Mouse (Mus musculus) limb, embryonic 13.5 days (tissue): Measurements from ENCODE around the gene Mat1a. TPM values are rescaled to one million over a fixed set of nuclear protein-coding genes. Genes with fewer than 3 reads are reported as not detected.
A peak's percentile ranks its signal among the peaks of the same experiment; 100 is the strongest.

ENCODE experiments used
- ATAC-seq: fragments of 200-750 bp; cut with Nextera tagmentation; 2 replicates; pipeline ENCODE4 v1.8.0; 2017; ENCODE audit warnings: low read depth, moderate number of reproducible peaks, moderate TSS enrichment; ENCODE audit not compliant: low FRiP score
- H3K27ac ChIP-seq: fragments of 300-500 bp; sonication (generic); 2 replicates; pipeline ENCODE4 v1.5.1; 2015; ENCODE audit warnings: inconsistent platforms, mild to moderate bottlenecking, moderate library complexity
- H3K27me3 ChIP-seq: fragments of 300-500 bp; sonication (generic); 2 replicates; pipeline ENCODE4 v1.6.1; 2015; ENCODE audit warnings: mild to moderate bottlenecking, inconsistent platforms
- H3K36me3 ChIP-seq: fragments of 300-500 bp; sonication (generic); 2 replicates; pipeline ENCODE4 v1.6.1; 2015; ENCODE audit warnings: inconsistent platforms, mild to moderate bottlenecking, moderate library complexity
- H3K4me1 ChIP-seq: fragments of 300-500 bp; sonication (generic); 2 replicates; pipeline ENCODE4 v1.6.1; 2015; ENCODE audit warnings: inconsistent platforms
- H3K4me2 ChIP-seq: fragments of 300-500 bp; sonication (generic); replicated peaks from 2 replicates; pipeline ENCODE4 v1.6.1; 2015; ENCODE audit warnings: inconsistent platforms, mild to moderate bottlenecking, moderate library complexity
- H3K4me3 ChIP-seq: fragments of 300-500 bp; sonication (generic); 2 replicates; pipeline ENCODE4 v1.5.1; 2015; ENCODE audit warnings: moderate library complexity, mild to moderate bottlenecking, inconsistent platforms
- H3K9ac ChIP-seq: fragments of 300-500 bp; sonication (generic); 2 replicates; pipeline ENCODE4 v1.6.1; 2015; ENCODE audit warnings: mild to moderate bottlenecking, inconsistent platforms
- H3K9me3 ChIP-seq: fragments of 300-500 bp; sonication (generic); 2 replicates; pipeline ENCODE4 v1.6.1; 2016; ENCODE audit warnings: inconsistent platforms
- WGBS: fragments of 180-500 bp; shearing (Covaris S2); methylation state at CpG from one replicate; pipeline ENCODE4 v1.1.7; 2015; 5-methylcytosine and 5-hydroxymethylcytosine counted together
- polyA plus RNA-seq: library from polyadenylated mRNA; unstranded; fragments of >200 nt; fragmentation: Nextera tagmentation; extraction: Ambion mirVana; gene quantifications from 2 replicates; pipeline ENCODE4 v1.2.1, GENCODE M21; 2015

The Mat1a gene
- polyA plus RNA-seq, 1 experiment from 2014 or later = not detected

GRCm38 (mm10) chr14:41098726-41099125 lies 6.1 kb upstream of the Mat1a start:
- ATAC-seq = no peak
- Histone ChIP-seq H3K27me3 (no peaks in the 10 kb centered on the region), H3K4me1 (no peaks in the 10 kb centered on the region; the same call in 1 of the 2 replicates), H3K9ac (no peak overlapping the region), H3K9me3 (no peaks in the 10 kb centered on the region), H3K4me2 (no peak overlapping the region), H3K4me3 (no peak overlapping the region), H3K27ac (no peak overlapping the region), H3K36me3 (no peaks in the 10 kb centered on the region)
- WGBS = 65% methylated on average over 1 of the region's 1 CpGs

DNA sequence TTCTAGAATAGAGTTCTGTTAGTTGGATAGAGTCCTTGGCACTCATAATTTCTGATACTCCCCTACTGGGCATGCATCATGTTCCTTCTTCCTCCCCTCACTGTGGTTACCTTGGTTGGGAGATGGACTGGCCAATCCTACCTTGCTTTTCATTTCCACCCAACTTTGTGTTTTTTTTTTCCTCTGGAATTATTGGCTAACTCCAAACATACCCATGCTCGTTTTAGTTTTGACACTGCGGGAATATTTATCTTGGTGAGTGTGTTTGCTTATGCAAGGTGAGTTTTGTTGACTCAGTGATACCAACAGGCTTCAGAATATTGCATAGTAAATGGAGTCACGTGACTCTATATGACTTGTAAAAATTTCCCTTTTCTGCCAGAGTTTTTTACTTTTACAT lies 4.1 kb upstream of the Mat1a start:
- WGBS = 70% methylated on average over 3 of the region's 3 CpGs
- Histone ChIP-seq H3K27me3 (no peaks in the 10 kb centered on the region), H3K27ac (no peak overlapping the region), H3K4me2 (no peak overlapping the region), H3K36me3 (no peaks in the 10 kb centered on the region), H3K9ac (no peak overlapping the region), H3K4me3 (no peak overlapping the region), H3K4me1 (no peaks in the 10 kb centered on the region; the same call in 1 of the 2 replicates), H3K9me3 (no peaks in the 10 kb centered on the region)
- ATAC-seq = no peak

DNA sequence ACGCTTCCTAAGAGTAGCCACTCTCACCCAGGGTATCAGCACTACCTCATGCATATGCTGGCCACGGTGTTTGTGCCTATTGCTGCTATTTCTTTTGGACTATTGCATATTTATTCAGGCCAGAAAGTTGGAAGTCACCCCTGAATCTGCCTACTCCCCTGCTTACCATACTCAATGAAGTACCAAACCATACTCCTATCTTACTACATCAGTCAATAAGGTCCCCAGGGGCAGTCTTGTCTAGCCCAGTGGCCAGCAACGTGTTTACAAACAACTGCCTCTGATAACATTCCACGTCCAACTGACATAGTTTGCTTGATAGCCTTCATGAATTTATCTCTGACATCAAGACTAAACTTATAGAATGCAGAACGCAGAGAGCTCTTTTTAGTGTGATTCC lies 3.6 kb upstream of the Mat1a start:
- Histone ChIP-seq H3K36me3 (no peaks in the 10 kb centered on the region), H3K4me3 (no peak overlapping the region), H3K4me2 (no peak overlapping the region), H3K9me3 (no peaks in the 10 kb centered on the region), H3K9ac (no peak overlapping the region), H3K27ac (no peak overlapping the region), H3K27me3 (no peaks in the 10 kb centered on the region), H3K4me1 (no peaks in the 10 kb centered on the region; the same call in 1 of the 2 replicates)
- WGBS = 86% methylated on average over 5 of the region's 5 CpGs
- no peak for ATAC-seq

DNA sequence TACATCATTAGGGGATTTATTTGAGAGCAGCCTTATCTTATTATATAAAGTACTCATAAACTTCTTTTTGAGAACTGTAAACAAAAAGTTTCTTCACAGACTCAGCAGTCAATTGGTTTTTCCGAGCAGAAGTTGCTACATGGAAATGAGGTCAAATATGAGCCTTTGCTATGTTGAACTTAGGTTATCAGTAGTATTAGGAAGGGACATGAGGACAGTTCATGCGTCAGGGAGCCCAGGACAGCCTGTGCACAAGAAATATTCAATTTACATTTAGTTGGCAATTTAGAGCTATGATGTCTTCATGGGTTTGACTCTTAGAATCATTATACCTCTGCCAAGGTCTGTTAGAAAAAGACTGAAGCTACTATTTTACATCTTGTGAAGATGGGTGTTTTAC lies 2.6 kb upstream of the Mat1a start:
- Histone ChIP-seq H3K4me2 (no peak overlapping the region), H3K36me3 (no peaks in the 10 kb centered on the region), H3K4me3 (no peak overlapping the region), H3K27me3 (no peaks in the 10 kb centered on the region), H3K27ac (no peak overlapping the region), H3K9me3 (no peaks in the 10 kb centered on the region), H3K4me1 (no peaks in the 10 kb centered on the region; the same call in 1 of the 2 replicates), H3K9ac (no peak overlapping the region)
- WGBS = 81% methylated on average over 2 of the region's 2 CpGs
- no peak for ATAC-seq

DNA sequence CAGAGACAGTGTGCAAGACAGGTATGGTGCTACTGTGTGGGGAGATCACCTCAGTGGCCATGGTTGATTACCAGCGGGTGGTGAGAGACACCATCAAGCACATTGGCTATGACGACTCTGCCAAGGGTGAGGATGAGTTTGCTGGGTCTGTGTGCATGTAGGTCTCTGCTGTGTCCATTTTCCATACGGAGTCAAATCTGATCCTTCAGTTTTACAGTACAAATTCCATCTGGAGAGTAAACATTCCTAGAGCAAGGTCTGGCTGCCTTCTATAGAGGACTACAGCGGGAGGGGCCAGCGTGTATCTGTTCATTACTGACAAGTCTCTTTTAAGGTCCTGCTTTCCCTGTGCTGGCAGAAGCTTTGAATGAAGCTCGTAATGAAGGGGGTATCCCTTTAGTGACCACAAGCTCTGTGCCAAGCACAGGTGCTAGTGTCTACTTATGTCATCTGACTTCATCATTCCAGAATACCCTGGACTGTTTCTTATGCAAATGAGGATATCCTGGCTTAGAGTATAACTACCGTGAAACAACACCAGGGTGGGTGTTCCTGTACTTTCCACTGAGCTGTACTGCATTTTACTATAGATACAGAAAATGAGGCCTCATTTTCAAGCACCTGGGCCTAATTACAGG lies 6.3 kb downstream of the Mat1a start:
- H3K4me2 ChIP-seq = no peak overlapping the region
- H3K9me3 ChIP-seq = no peaks in the 10 kb centered on the region
- H3K36me3 ChIP-seq = no peaks in the 10 kb centered on the region
- H3K4me1 ChIP-seq = no peaks in the 10 kb centered on the region
- 86% methylated on average over 7 of the region's 7 CpGs for WGBS
- no peak for ATAC-seq
- H3K4me3 ChIP-seq = no peak overlapping the region
- H3K27me3 ChIP-seq = no peaks in the 10 kb centered on the region
- H3K27ac ChIP-seq = no peak overlapping the region
- H3K9ac ChIP-seq = no peak overlapping the region

DNA sequence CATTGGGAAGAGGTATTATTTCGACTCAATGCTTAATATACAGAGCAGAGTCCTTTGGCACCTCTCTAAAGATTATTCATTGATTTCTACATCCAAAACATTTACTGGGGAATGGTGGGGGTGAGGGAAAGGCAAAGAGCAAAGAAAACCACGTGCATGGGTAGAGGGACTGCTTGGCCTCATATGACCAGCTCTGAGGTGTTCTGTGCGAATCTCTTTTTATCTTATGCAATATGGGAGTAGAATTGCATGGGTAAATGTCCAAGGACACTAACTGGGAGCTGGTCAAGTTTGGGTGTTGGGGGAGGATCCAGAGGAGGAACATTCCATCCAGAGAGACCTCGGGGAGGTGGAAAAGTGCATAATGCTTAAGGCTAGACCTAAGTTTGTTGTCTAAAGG lies 8.1 kb downstream of the Mat1a start:
- no peaks in the 10 kb centered on the region for H3K9me3 ChIP-seq
- H3K4me2 ChIP-seq = no peak overlapping the region
- H3K4me3 ChIP-seq = no peak overlapping the region
- 78% methylated on average over 4 of the region's 4 CpGs for WGBS
- ATAC-seq = no peak
- no peak overlapping the region for H3K27ac ChIP-seq
- H3K36me3 ChIP-seq = no peaks in the 10 kb centered on the region
- no peaks in the 10 kb centered on the region for H3K27me3 ChIP-seq
- H3K9ac ChIP-seq = no peak overlapping the region
- no peaks in the 10 kb centered on the region for H3K4me1 ChIP-seq

GRCm38 (mm10) chr14:41116271-41116670 lies 11.4 kb downstream of the Mat1a start:
- H3K4me2 ChIP-seq = no peak overlapping the region
- no peak for ATAC-seq

DNA sequence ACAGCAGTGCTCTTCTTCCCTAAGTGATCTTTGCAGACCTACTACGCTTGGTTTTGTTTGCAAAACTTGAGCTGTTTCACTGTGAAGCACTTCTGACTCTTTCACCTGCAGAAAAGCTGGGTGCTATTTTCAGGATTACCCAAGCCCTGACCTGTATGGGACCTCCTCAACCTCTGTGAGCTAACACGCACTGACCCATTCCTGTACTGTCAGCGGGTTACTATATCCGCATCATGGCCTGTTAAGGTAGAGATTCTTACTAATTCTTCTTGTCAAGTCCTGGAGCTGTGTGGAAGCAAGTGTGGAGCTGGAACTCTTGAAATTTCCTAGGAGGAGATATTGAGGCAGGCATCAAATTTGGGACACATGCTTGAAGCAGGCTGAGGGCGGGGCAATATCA lies 19.8 kb downstream of the Mat1a start:
- no peak overlapping the region for H3K9ac ChIP-seq
- ATAC-seq = no peak
- H3K36me3 ChIP-seq = no peaks in the 10 kb centered on the region
- H3K27me3 ChIP-seq = no peaks in the 10 kb centered on the region
- H3K4me2 ChIP-seq = no peak overlapping the region
- H3K9me3 ChIP-seq = no peaks in the 10 kb centered on the region
- H3K4me3 ChIP-seq = no peak overlapping the region
- no peak overlapping the region for H3K27ac ChIP-seq
- 86% methylated on average over 5 of the region's 5 CpGs for WGBS
- no peaks in the 10 kb centered on the region for H3K4me1 ChIP-seq

More at GRCm38 (mm10) chr14:41116271-41116670, 11.4 kb downstream of the Mat1a start:
- no peak overlapping the region for H3K9ac ChIP-seq
- no peak overlapping the region for H3K27ac ChIP-seq
- H3K36me3 ChIP-seq = no peaks in the 10 kb centered on the region
- H3K4me1 ChIP-seq = no peaks in the 10 kb centered on the region
- H3K27me3 ChIP-seq = no peaks in the 10 kb centered on the region
- H3K9me3 ChIP-seq = no peaks in the 10 kb centered on the region
- no peak overlapping the region for H3K4me3 ChIP-seq
- WGBS = 78% methylated on average over 3 of the region's 3 CpGs

- Histone ChIP-seq H3K4me1 (no peaks in the 10 kb centered on the region), H3K4me2 (no peak overlapping the region), H3K9ac (no peak overlapping the region), H3K27ac (no peak overlapping the region), H3K36me3 (no peaks in the 10 kb centered on the region), H3K27me3 (no peaks in the 10 kb centered on the region), H3K9me3 (no peaks in the 10 kb centered on the region), H3K4me3 (no peak overlapping the region)
- 18% methylated on average over 4 of the region's 4 CpGs for WGBS
- peak; percentile 19; the same call in 1 of the 2 replicates for ATAC-seq
Observed at GRCm38 (mm10) chr14:41127997-41128396, 23.2 kb downstream of the Mat1a start.

DNA sequence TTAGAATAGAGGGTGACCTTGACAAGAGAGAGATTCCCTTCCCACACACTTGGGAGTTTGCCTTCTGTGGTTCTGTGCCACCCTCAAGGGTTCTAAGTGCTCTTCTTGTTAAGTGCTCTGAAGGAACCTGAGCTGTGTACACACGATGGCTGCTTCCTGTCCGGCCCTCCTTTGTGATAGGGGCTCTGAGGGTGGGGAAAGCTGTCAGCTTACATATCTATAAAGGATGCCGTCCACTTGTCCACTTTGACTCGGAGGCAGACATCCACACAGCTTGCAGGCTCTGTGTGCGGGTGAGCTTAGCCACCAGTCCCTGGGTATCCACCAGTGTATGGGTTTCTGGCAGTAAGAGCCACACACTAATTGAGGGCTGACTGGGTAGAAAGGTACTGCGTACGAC lies 26.7 kb downstream of the Mat1a start, which contains the start of gene Sftpa1:
Gene Sftpa1, plus strand, starts transcription at position 243 of the 400 bp plus-strand sequence.
- Histone ChIP-seq H3K27ac (no peak within 1 kb of the TSS), H3K9ac (no peak within 1 kb of the TSS), H3K27me3 (no peaks in the 10 kb centered on the region), H3K4me3 (no peak within 1 kb of the TSS), H3K9me3 (no peaks in the 10 kb centered on the region), H3K36me3 (no peaks in the 10 kb centered on the region), H3K4me1 (no peaks in the 10 kb centered on the region), H3K4me2 (no peak within 1 kb of the TSS)
- ATAC-seq = no peak
- 82% methylated on average over 7 of the region's 7 CpGs for WGBS

- no peak for ATAC-seq
- Histone ChIP-seq H3K4me3 (no peak overlapping the region), H3K36me3 (no peaks in the 10 kb centered on the region), H3K27me3 (no peaks in the 10 kb centered on the region), H3K4me1 (no peaks in the 10 kb centered on the region), H3K9ac (no peak overlapping the region), H3K9me3 (no peaks in the 10 kb centered on the region), H3K27ac (no peak overlapping the region), H3K4me2 (no peak overlapping the region)
Observed at GRCm38 (mm10) chr14:41137006-41137405, 32.2 kb downstream of the Mat1a start.

- H3K9ac ChIP-seq = no peak overlapping the region
- H3K4me2 ChIP-seq = no peak overlapping the region
- 88% methylated on average over 1 of the region's 1 CpGs for WGBS
- H3K4me1 ChIP-seq = no peaks in the 10 kb centered on the region
- no peaks in the 10 kb centered on the region for H3K27me3 ChIP-seq
- no peak overlapping the region for H3K27ac ChIP-seq
- no peaks in the 10 kb centered on the region for H3K9me3 ChIP-seq
- H3K4me3 ChIP-seq = no peak overlapping the region
- no peaks in the 10 kb centered on the region for H3K36me3 ChIP-seq
- no peak for ATAC-seq
Observed at GRCm38 (mm10) chr14:41140686-41141085, 35.9 kb downstream of the Mat1a start.

DNA sequence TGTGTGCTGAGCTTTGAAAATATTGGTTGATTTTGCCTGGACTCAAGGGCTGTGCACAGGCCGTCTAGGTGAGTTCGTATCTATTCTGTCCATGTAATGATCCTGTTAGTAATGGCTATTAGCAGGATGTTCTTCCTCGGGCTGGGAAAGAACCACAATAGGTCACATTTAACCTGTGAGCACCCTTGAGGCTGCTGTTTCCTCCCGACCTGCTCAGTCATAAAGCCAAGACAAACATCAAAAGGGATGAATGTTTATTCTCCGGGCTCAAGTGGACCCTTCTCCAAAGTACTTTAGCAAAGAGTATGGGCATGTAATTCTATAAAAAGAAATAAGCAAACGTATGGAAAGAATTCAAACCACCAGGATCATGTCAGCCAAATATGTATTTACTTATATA lies 41.2 kb downstream of the Mat1a start:
- Histone ChIP-seq H3K9me3 (no peaks in the 10 kb centered on the region), H3K4me2 (no peak overlapping the region), H3K36me3 (no peaks in the 10 kb centered on the region), H3K4me3 (no peak overlapping the region), H3K4me1 (no peaks in the 10 kb centered on the region), H3K9ac (no peak overlapping the region), H3K27me3 (no peaks in the 10 kb centered on the region), H3K27ac (no peak overlapping the region)
- ATAC-seq = no peak
- 67% methylated on average over 6 of the region's 6 CpGs for WGBS
